Mouse (Mus musculus) urinary bladder, adult 2 months (tissue): Measurements from ENCODE around the gene Cdk17. TPM values are rescaled to one million over a fixed set of nuclear protein-coding genes. Genes with fewer than 3 reads are reported as not detected.

Source experiments
- DNase-seq: peaks from one replicate; pipeline ENCODE4 v3.0.0; 2022; ENCODE audit warnings: low spot score
- polyA plus RNA-seq: library from polyadenylated mRNA; depleted of rRNA; stranded (reverse); fragments of >200 nt; gene quantifications from 2 replicates; pipeline ENCODE4 v1.2.3, GENCODE M21; 2012

The Cdk17 gene
- polyA plus RNA-seq, 1 experiment, result 27.6 TPM

DNA sequence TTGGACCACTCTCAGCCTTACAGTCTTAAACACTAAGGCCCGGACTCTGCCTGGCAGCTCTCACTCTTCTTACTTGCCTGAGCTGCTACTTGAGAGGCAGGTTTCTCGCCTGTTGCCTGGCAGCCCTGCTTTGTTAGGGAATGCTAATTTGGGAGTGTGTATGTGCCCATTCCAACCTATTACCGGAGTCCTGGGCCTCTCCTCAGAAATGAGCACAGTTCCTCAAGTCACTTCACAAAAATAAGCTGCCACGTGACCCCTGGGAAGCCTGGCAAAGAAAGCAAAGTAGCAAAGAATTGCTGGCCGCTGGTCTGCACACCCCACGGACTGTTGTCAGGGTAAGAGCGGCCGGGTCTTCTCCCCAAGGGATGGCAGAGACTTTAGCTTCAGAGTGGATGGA lies 102.8 kb downstream of the Cdk17 start:
- no peak for DNase-seq

DNA sequence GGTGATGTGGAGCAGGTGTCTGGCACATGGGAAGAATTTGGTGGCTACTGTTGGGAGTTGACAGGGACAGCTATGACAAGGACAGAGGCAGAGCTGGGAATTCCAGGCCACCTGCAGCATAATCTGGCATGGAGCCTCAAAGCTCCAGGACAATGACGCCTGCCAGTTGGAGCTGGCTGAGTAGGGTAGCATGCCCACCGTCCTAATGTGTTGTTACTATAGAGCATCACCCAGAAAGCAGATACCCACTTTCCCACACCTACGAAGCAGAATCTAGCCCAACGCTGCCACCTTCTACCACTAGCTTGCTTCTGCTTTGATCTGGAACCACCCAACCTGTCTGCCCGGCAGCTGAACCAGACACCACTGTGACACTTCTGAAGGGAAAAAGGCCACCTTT lies 103.3 kb downstream of the Cdk17 start:
- DNase-seq, result no peak

DNA sequence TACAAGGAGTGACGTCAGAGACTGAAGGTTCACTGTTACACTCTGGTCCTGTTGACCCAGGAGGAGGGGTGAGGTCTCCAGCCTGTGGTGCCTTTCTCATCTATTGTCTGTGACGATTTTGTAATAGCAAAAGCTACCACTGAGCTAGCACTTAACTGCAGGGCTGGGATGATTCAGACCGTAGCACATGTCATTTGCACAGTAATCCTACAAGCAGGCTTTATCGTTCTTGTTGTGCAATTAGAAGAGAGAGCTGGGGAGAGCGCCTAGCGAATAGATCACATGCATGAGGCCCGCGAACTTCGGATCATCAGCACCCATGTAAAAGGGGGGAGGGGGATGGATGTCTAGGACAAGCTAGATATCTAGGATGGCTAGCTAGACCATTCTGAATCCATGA lies 105.2 kb downstream of the Cdk17 start:
- no peak for DNase-seq

DNA sequence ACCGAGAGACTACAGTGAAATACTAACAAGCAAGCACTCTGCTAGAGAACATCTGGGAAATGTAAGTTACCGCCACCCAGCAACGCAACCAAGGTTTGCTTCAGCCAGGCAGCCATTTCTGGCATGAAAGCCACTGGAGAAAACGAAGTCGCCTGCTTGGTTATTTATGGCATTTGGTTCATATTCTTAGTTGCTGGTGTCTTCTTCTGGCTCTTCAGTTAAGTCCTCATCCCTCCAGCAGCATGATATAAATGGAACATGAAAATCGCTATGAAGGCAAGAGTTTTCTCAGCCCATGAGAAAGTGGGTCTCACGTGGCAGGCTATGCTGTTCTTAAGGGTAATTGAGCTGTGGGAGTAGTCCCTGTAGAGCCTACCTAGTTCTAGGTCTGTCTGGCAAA lies 105.8 kb downstream of the Cdk17 start:
- DNase-seq, result no peak

DNA sequence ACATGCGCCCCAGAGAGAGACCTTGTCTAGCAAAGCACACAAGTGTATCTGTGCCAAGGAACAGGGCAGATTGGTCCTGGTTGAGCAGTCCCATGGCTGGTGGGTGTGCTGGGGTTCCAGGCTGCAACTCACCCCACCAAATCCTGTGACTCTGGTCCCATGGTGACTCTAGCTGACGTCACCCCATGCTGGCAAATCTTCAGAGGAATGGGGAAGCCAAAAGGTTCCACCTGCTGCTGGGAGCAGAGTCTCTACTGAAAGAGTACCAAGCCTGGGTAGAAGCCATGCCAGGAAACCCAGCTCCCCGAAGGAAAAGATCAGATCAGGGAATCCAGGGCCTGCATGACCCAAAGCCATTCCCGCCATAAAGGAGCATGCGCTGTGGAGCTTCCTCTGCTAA lies 106.8 kb downstream of the Cdk17 start:
- no peak for DNase-seq

DNA sequence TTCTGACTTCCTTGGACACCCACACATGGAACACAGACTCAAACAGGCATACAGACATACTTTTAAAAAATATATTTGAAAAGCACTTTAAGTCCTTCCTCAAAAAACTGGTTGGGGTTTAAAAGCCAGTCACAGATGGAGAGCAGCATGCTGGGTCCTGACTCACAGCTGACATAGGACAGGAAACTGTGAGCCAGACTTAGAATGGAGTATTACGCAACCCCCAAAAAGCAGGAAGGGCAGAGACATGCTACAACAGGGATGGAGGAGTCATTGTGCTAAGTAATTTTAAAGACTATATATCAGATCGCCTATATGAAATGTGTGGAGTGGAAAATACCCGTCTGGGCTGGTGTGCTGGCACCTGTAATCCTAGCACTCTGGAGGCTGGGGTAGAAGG lies 107.7 kb downstream of the Cdk17 start:
- DNase-seq, result no peak

DNA sequence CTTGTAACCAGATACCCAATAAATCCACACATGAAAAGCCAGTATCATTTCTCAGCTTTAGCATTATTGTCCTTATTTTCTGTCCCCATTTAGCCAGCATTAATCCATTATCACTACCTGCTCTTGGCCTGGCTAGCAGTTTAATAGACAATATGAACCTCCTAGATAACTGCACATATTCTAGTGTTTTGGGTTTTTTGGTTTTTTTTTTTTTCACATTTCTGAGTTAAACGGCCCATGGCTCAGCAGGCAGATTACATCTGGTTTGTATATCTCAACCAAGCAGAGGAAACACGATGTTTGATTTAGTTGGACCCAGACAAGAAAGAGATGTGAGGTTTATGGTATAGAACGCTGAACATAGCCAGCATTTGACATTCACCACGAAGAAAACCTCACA lies 109.1 kb downstream of the Cdk17 start:
- no peak for DNase-seq

DNA sequence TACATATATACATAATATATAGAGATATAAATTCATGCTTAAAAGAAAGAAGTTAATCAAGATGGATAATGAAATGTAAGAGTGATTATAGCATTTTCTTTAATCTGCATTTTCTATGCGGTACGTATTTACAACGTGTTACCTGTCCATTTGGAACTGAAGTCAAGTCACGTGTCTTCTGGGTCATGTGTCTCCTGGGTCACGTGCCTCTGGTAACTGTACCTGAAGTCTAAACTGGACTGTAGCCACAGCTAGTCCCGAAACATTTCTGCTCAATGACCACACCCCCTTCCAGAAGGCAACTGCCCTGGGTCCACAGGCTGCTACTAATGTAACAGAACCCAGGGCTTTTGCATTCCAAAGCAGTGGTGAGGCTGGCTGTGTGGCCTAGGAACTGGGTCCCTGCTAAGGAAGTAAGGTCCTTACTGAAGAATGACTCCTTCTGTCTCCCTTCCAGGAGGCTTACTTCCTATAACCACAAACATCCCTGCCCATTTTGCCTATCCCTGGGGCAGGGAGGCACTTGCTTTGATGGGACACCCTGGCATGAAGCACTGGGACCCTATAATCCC lies 110.3 kb downstream of the Cdk17 start:
- DNase-seq, result no peak

DNA sequence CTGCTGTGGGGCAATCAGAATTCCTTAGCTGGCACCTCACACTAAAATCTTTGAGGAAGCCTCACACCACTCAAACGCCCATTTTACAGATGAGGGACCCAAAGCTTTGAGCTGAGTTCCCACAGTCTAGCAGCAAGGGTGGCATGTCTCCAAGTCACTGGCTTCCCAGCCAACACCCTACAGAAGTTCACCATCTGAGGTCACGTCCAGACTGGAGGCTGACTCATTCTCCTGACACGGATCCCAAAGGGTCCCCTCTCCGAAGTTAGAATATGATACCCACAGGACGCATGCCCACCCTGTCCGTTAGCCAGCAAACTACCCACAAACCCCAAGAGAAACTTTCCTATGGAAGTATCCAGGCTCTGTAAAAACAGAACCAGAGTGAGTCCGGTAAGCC lies 111.2 kb downstream of the Cdk17 start:
- no peak for DNase-seq

DNA sequence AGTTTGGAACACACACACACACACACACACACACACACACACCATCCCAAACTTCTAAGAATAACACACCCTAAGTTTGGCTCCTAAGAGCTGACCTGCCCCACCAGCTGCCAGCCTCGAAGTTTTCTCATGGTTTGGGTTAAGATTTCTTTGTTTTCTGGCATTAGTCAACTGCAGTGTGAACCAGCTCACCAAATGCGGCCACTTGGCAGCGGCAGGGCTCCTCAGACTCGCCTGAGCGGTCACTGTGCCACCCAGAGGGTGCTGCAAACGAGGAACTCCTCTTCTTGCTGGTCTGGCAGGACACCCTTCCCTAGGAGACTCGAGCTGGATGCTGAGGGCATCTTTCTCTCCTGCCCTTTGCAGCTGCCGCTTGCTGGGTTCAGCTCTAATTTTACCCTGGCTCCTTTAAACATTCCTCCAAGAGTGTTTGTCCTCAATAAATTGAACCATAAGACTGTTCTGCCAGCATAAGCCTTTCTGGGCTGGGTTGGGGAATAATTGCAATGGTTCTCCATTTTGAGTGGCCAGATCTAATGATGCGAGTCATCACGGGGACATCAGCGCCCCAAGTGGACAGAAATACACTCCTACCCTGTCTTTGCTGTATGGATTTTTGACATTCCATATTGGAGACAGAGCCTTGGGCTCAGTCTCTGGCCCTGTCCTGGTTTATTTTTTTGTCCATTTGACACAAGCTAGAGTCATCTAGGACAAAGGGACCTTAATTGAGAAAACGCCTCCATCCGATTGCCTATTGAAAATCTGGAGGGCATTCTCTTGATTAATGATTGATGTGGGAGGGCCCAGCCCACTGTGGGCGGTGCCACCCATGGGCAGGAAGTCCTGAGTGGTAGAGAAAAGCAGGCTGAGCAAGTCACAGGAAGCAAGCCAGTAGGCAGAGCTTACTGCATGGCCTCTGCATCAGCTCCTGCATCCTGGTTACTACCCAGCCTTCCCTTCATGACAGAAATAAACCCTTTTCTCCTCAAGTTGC lies 112.6 kb downstream of the Cdk17 start:
- no peak for DNase-seq

DNA sequence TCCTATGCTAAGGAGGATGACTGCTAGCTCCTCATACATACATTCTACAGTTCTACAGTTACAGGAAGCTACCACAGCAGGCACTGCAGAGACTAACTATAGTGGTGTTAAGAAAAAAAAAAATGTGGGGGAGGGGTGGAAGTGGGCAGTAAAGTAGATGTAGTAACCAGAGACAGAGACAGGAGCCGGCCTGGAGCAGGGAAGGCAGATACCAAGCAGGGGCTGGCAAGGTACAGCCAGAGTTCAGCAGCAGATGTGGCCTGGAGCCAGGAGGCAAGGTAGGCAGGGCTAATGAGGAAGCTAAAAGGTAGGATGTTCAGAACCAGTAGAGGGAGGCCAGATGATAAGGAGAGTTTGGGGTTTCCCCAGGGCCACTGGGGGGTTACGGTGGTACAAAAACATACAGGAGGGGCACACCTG lies 113.6 kb downstream of the Cdk17 start:
- no peak for DNase-seq

DNA sequence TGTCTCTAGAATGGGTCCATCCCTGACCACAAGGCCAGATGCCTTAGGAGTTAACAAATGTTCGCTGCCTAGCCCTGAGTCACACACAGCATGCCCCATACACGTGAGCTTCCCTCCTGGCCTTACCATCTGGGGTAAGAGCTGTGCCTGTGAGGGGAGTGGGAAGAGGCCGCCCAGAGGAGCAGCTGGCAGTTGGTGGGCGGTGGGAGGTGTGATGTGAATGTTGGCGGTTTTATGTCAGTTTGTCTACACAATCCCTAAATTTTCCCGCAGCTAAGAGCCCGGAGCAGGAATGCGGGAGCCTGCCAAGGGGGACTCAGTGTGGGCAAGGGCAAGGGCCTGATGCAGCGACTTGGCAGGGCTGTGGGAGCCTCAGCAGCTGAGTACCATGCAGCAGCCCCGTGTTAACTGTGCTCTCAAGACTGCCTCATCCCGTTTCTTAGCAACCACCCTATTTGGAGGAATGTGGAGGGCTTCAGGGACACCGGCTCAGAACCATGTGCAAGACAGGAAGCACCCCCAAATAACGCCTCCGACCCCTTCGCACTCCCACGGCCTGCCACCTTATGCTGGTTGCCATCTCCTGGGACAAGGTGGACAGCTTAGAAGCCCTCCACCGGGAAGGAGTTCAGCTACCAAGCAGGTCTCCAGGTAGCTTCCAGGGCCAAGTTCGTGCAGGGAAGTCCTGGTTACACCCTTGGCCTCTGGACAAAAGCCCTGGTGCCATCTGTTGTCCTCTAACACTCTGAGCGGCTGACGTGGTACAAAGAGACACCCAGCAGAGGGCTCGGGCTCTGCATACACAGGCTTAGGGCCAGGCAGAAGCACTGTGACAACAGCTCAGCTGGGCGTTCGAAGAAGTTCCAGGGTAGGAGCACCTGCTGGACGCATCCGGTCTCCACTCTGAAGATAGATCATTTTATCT lies 114.8 kb downstream of the Cdk17 start:
- no peak for DNase-seq

DNA sequence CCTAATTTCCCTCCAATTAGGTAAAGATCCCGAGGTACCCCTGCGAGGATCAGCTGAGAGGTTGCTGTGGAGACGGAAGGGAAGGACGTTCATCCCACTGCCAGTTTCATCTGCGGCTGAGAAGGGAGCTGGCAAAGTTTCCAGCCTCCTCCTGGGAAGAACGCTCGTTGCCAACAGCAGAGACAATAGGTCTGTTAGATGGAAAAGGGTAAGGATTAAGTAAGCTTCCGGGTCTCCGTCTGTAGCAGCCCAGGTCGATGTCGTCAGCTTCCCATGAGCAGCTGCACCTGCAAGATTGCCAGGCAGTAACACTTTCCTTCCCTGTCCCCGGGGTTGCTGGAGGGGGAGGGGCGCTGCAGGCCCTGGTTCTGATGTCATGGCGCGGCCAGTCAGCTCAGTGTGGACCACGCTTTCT lies 115.7 kb downstream of the Cdk17 start:
- DNase-seq, result no peak

DNA sequence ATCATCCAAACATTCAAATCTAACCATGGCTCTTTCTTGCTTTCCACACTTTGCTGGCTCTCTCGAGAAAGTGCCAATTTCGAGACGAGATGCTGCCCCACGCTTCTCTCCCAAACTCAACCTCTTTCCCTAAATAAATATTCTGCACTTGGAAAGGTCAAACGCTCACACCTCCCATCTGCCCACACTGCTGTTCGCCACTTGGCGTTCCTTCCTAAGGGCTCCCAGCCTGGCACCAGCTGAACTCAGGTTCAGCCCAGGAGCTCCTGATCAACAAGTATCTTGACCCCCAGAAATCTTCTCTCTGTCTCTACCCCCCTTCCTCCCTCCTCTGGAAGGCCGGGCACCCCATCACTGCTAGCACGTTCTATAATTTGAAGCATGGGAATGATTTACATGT lies 116.2 kb downstream of the Cdk17 start:
- no peak for DNase-seq

DNA sequence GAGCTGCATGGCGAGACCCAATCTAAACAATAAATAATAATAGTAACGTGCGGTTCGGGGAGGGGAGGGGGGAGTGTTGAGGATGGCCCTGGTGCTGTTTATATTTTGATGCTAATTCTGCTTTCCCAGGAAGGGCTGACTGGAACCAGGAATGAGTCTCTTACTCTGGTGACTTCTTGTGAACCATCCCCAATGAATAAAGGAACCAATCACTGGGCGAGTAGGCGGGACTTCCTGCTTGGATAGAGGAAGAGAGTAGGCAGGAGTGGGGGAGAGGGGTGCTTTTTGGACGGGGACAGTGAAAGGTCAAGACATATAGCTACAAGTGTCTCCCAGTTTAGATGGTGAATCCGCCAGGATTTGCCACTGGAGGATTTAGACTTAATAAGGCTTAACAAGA lies 117.7 kb downstream of the Cdk17 start:
- no peak for DNase-seq

DNA sequence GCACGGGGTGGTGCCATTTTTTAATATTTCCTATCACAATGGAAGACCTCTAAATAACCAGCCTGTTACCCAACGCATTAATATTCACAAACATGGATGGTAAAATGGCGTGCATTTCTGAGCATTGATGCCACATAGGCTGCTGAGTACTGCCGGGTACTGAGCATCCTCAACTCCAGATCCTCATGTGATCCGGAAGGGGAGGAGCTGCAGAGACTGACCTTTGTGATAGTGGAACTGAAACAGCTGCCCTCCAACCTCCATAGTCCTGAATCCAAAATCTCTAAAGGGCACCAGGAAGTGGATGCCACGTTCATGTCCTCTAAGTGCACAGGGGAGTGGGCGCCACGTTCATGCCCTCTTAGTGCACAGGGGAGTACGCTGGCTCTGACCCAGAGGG lies 118.4 kb downstream of the Cdk17 start:
- no peak for DNase-seq

DNA sequence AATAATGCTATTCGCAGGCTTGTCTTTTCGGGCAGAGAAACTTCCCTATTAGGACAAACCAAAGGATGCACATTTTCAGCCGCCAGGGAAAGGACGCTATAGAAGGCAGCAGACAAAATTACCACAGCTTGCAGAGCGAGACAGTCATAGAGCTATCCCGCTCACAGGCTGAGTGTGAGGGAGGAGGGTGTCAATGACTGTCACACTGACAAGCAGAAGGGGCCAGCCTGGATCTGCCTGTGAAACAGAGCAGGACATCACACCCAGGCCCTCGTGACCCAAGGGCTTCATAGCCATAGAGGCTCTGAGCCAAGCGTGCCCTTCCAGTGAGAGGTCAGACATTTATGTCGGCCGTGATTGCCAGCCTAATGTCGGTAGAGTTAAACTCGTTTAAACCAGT lies 119.9 kb downstream of the Cdk17 start:
- DNase-seq, result no peak

DNA sequence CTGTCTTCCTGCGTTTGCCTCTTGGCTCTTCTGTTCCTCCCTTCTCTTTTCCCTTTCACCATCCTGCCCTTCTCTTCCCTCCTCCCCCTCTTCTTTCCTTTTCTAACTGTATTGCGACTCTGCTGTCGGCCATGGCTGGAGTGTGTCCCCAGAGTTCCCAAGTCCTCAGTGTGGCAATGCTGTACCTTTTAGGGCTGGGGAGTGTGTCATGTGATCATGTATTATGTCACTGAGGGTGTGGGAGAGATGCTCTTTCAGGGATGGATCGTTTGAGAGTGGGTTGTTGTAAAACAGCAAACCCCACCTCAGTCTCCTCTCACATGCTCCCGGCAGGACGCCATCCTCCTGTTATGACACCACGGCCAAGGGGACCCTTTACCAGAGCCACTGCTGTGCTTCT lies 120.4 kb downstream of the Cdk17 start:
- no peak for DNase-seq

DNA sequence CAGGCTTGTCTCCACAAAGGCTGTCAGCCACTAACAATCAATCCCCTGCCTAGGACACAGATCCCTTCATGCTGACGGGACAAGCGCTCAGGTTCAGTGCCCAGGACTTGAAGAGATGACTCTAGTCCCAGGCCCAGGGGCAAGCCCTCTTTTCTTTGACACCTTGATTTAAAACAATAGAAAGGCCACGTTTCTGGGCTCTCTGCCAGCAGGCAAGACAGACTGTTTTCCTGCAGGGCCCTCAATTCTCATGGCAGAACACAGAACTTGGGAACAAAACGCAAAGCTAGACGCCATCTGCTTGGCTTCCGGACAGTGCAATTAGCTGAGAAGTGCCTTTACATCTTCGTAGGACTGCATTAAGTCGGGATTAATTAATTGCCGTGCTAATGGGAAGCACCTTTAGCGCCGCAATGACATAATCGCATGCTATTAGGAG lies 121.9 kb downstream of the Cdk17 start:
- DNase-seq, result no peak

DNA sequence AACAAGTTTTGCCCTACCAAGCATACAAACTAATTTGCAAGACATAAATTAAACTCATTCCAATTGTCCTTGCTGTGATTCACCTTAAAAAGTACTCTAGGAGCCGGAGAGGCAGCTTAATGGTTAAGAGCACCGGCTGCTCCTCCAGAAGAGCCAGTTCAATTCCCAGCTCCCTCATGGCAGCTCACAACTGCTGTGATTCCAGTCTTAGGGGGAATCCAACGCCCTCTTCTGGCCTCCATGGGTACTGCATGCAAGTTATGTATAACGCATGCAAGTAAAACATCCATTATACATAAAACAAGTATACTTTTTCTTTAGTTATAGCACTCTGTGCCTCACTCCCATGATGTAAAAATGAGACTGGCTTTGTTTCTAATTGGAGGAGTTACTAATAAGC lies 122.6 kb downstream of the Cdk17 start:
- no peak for DNase-seq

DNA sequence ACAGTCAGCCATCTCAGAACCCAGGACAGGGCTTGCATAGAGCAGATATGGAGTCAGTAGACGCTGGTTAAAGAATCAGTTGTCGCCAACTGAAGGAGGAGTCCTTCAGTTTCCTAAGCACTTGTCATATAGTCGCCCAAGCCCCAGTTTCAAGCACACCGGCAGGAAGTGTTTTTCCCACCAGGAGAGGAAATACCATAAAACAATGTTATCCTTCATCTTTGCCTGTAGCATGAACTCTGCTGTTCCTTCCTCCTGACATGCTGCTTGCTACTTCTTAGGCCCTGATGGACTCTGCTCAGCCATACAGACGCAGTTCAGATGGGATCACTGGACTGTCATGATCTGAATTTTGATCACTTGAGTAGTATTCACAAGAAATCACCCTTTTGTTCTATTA lies 124.8 kb downstream of the Cdk17 start:
- no peak for DNase-seq

DNA sequence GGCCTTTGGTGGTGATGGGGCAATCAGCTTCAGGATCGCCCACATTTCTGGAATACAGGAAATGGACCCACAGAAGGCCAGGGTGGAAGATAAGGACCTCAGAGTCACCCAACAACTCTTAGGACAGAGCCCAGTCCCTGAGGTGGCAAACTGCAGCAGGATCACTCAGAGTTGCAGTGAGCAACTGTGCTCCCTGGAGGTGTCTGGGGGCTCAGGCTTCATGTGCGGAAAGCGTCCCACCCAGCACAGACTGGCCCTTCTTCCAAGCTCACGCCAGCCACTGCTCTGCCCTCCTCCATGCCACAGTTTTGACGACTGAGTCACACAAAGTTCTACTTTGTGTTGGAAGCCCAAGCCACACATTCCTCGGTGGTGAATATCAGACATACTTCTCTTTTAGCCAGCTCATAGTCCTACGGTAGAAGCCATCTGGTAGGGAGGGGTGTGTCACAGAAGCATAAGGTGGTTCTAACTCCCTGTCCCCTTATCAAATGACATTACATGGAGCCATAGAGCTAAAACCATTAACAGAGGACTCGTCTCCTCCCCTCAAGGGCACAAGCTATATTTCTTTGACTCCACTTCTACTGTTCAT lies 127.0 kb downstream of the Cdk17 start:
- DNase-seq, result no peak
